9 mouse cellular contexts compared by ENCODE assay signal in genomic region chr4:40285582-40285981, GRCm38 (mm10). TPM values are rescaled to one million over a fixed set of nuclear protein-coding genes. Genes with fewer than 3 reads are reported as not detected.
DNase-seq lines count a peak whose midpoint lies in the region; ATAC-seq and TF ChIP-seq lines count a peak whose summit lies in the region.
"Had no signal": no experiment of that assay in that cellular context is flagged by ENCODE, and none has a peak within 500 bp of the region (broad histone marks: within the 10 kb centered on the region; RNA-seq: fewer than 3 reads in every experiment).

No protein-coding gene starts in this region.

- H3K4me2 ChIP-seq in kidney, embryonic 14.5 days (replicated peaks; ENCODE audit: low read depth, low read length), result no peak overlapping the region
- H3K4me2 ChIP-seq in hindbrain, embryonic 14.5 days (replicated peaks), result no peak overlapping the region
- H3K4me2 ChIP-seq: embryonic facial prominence, embryonic 13.5 days had no signal

- TF ChIP-seq POLR2A in kidney, adult 2 months (IDR thresholded peaks at IDR 0.05; ENCODE audit: low read depth, low read length), result no peak

- no peak overlapping the region for H3K9ac ChIP-seq in kidney, embryonic 14.5 days (ENCODE audit: low read depth, low read length)
- no peak overlapping the region for H3K9ac ChIP-seq in hindbrain, embryonic 14.5 days
- H3K9ac ChIP-seq: embryonic facial prominence, embryonic 13.5 days had no signal

- no peak overlapping the region for H3K4me3 ChIP-seq in kidney, adult 2 months (ENCODE audit: insufficient read depth, low read depth, low read length)
- no peak overlapping the region for H3K4me3 ChIP-seq in kidney, embryonic 14.5 days (ENCODE audit: low read length)
- no peak overlapping the region for H3K4me3 ChIP-seq in hindbrain, embryonic 14.5 days (replicated peaks; ENCODE audit: low read length)
- H3K4me3 ChIP-seq: embryonic facial prominence, embryonic 13.5 days had no signal

- no peak overlapping the region for H3K27ac ChIP-seq in kidney, adult 2 months (ENCODE audit: insufficient read depth, low read depth, low read length)
- no peak overlapping the region for H3K27ac ChIP-seq in kidney, embryonic 14.5 days (ENCODE audit: low read depth, low read length)
- H3K27ac ChIP-seq in hindbrain, embryonic 14.5 days, result no peak overlapping the region
- H3K27ac ChIP-seq: embryonic facial prominence, embryonic 13.5 days had no signal

- peak; percentile 73 for TF ChIP-seq CTCF in kidney, adult 2 months (conservative IDR thresholded peaks at IDR 0.05; ENCODE audit: insufficient read depth, insufficient read length, low read depth, low read length)

- no peaks in the 10 kb centered on the region for H3K36me3 ChIP-seq in kidney, adult 2 months (ENCODE audit: control insufficient read depth, insufficient read depth, low read length)
- no peaks in the 10 kb centered on the region for H3K36me3 ChIP-seq in kidney, embryonic 14.5 days (ENCODE audit: control insufficient read depth, insufficient read depth, low read length)
- no peaks in the 10 kb centered on the region for H3K36me3 ChIP-seq in hindbrain, embryonic 14.5 days (replicated peaks; ENCODE audit: control insufficient read depth, insufficient read depth)
- H3K36me3 ChIP-seq: embryonic facial prominence, embryonic 13.5 days had no signal

- WGBS in kidney, adult 2 months, result 10% methylated on average over 4 of the region's 4 CpGs
- WGBS in kidney, embryonic 14.5 days, result 15% methylated on average over 4 of the region's 4 CpGs
- WGBS in hindbrain, embryonic 14.5 days, result 18% methylated on average over 4 of the region's 4 CpGs

- intact Hi-C loops in left cerebral cortex, postnatal 25 days (cut with DNase I), result loop anchor here (2.0 to 5.0 kb wide), 3 partner anchors 103 to 397 kb away; no protein-coding TSS in a partner anchor

- ATAC-seq in kidney, embryonic 14.5 days (ENCODE audit: low FRiP score, low TSS enrichment), result no peak
- peak; percentile 74; the same call in 1 of the 2 replicates for ATAC-seq in common myeloid progenitor, adult 5-6 weeks (replicated peaks; ENCODE audit: low read depth, poor library complexity, severe bottlenecking)
- ATAC-seq in hindbrain, embryonic 14.5 days (ENCODE audit: low FRiP score), result no peak

- DNase-seq in kidney, adult 2 months, result peak; percentile 86
- DNase-seq in ZHBTc4 (ENCODE audit: low read depth, low spot score), result peak; percentile 80
- DNase-seq in hindbrain, embryonic 14.5 days (ENCODE audit: low spot score), result peak; percentile 84
- DNase-seq in left cerebral cortex, postnatal 25 days (ENCODE audit: low spot score in 2 of 2), result peak; percentile 78 to 79
- peak; percentile 35 for DNase-seq in ovary, postnatal 36 days (ENCODE audit: low spot score)
- DNase-seq in thymus, postnatal 4 days, result peak; percentile 84

- H3K4me1 ChIP-seq in kidney, adult 2 months (ENCODE audit: control insufficient read depth, insufficient read depth, low read length), result no peaks in the 10 kb centered on the region
- no peaks in the 10 kb centered on the region for H3K4me1 ChIP-seq in kidney, embryonic 14.5 days (ENCODE audit: control insufficient read depth, insufficient read depth, low read length)
- H3K4me1 ChIP-seq in hindbrain, embryonic 14.5 days (replicated peaks; ENCODE audit: control insufficient read depth, insufficient read depth, low read length), result no peaks in the 10 kb centered on the region
- H3K4me1 ChIP-seq: embryonic facial prominence, embryonic 13.5 days had no signal

- no peaks in the 10 kb centered on the region for H3K9me3 ChIP-seq in kidney, embryonic 14.5 days (ENCODE audit: control insufficient read depth, low read length)
- H3K9me3 ChIP-seq in hindbrain, embryonic 14.5 days (ENCODE audit: control insufficient read depth, low read length), result no peaks in the 10 kb centered on the region
- H3K9me3 ChIP-seq: embryonic facial prominence, embryonic 13.5 days had no signal

- H3K27me3 ChIP-seq in kidney, adult 2 months (replicated peaks; ENCODE audit: control insufficient read depth, insufficient read depth, low read length), result no peaks in the 10 kb centered on the region
- no peaks in the 10 kb centered on the region for H3K27me3 ChIP-seq in kidney, embryonic 14.5 days (ENCODE audit: control insufficient read depth, insufficient read depth, low read length)
- no peaks in the 10 kb centered on the region for H3K27me3 ChIP-seq in hindbrain, embryonic 14.5 days (ENCODE audit: control insufficient read depth, insufficient read depth, low read length)
- H3K27me3 ChIP-seq: embryonic facial prominence, embryonic 13.5 days had no signal

RNA-seq across cellular contexts. Expression of gene Ndufb6, which starts 6.4 kb away (rescaled TPM):
- 227 and 287 TPM in 2 replicates for polyA plus RNA-seq in kidney, adult 2 months (2012; rRNA removed)
- 316 and 388 TPM in 2 replicates for polyA plus RNA-seq in kidney, embryonic 14.5 days (2014; fragmentation: Nextera tagmentation; extraction: Ambion mirVana)
- total RNA-seq in common myeloid progenitor, adult 5-6 weeks (2017), result 39.5 and 47.0 TPM in 2 replicates
- polyA plus RNA-seq in hindbrain, embryonic 14.5 days (2014; fragmentation: Nextera tagmentation; extraction: Ambion mirVana), result 345 and 377 TPM in 2 replicates
- 100 to 1,000 TPM; 183 to 190 TPM for total RNA-seq in left cerebral cortex, postnatal 25 days (2021)

RNA-seq across cellular contexts. Expression of gene Topors, which starts 15.9 kb away (rescaled TPM):
- 3.8 and 5.4 TPM in 2 replicates for polyA plus RNA-seq in kidney, adult 2 months (2012; rRNA removed)
- polyA plus RNA-seq in kidney, embryonic 14.5 days (2014; fragmentation: Nextera tagmentation; extraction: Ambion mirVana), result 32.9 and 57.7 TPM in 2 replicates
- total RNA-seq in common myeloid progenitor, adult 5-6 weeks (2017), result 93.8 and 107 TPM in 2 replicates
- polyA plus RNA-seq in hindbrain, embryonic 14.5 days (2014; fragmentation: Nextera tagmentation; extraction: Ambion mirVana), result 31.8 and 32.7 TPM in 2 replicates
- 10 to 100 TPM; 18.7 to 19.1 TPM for total RNA-seq in left cerebral cortex, postnatal 25 days (2021)

RNA-seq across cellular contexts. Expression of gene Smim27, which starts 16.2 kb away (rescaled TPM):
- polyA plus RNA-seq in kidney, adult 2 months (2012; rRNA removed), result 22.8 and 27.6 TPM in 2 replicates
- 28.6 and 55.2 TPM in 2 replicates for polyA plus RNA-seq in kidney, embryonic 14.5 days (2014; fragmentation: Nextera tagmentation; extraction: Ambion mirVana)
- total RNA-seq in common myeloid progenitor, adult 5-6 weeks (2017), result 7.9 and 13.2 TPM in 2 replicates
- 12.8 and 16.9 TPM in 2 replicates for polyA plus RNA-seq in hindbrain, embryonic 14.5 days (2014; fragmentation: Nextera tagmentation; extraction: Ambion mirVana)
- 10 to 100 TPM; 14.4 to 15.7 TPM for total RNA-seq in left cerebral cortex, postnatal 25 days (2021)

RNA-seq across cellular contexts. Expression of gene Ddx58, which starts 46.0 kb away (rescaled TPM):
- polyA plus RNA-seq in kidney, adult 2 months (2012; rRNA removed), result 14.5 and 19.4 TPM in 2 replicates
- polyA plus RNA-seq in kidney, embryonic 14.5 days (2014; fragmentation: Nextera tagmentation; extraction: Ambion mirVana), result 10.2 and 12.2 TPM in 2 replicates
- total RNA-seq in common myeloid progenitor, adult 5-6 weeks (2017), result 20.0 and 25.1 TPM in 2 replicates
- polyA plus RNA-seq in hindbrain, embryonic 14.5 days (2014; fragmentation: Nextera tagmentation; extraction: Ambion mirVana), result 2.5 and 4.3 TPM in 2 replicates
- 1 to 10 TPM; 2.6 to 4.5 TPM for total RNA-seq in left cerebral cortex, postnatal 25 days (2021)

Comparison
In these comparisons a context has a peak if more than half of its experiments do, and no peak if none do; other contexts are left out.
1. DNase-seq: peak in every context shown above with its lines; median percentile 86 in kidney, adult 2 months; 84 in hindbrain, embryonic 14.5 days; 84 in thymus, postnatal 4 days; 80 in ZHBTc4; 78 in left cerebral cortex, postnatal 25 days; 35 in ovary, postnatal 36 days.